In genomic region chr6:112364581-112364980, GRCm38 (mm10) we compare ENCODE assay signal across 9 mouse cellular contexts. TPM values are rescaled to one million over a fixed set of nuclear protein-coding genes. Genes with fewer than 3 reads are reported as not detected.
DNase-seq lines count a peak whose midpoint lies in the region; ATAC-seq and TF ChIP-seq lines count a peak whose summit lies in the region.
"Had no signal": no experiment of that assay in that cellular context is flagged by ENCODE, and none has a peak within 500 bp of the region (broad histone marks: within the 10 kb centered on the region; RNA-seq: fewer than 3 reads in every experiment).

No protein-coding gene starts in this region.

- 0 out of 2 replicates have a peak, but pooled peaks have one; percentile 39 for ATAC-seq in forebrain, embryonic 12.5 days (ENCODE audit: low FRiP score)
- no peak for ATAC-seq in forebrain, embryonic 11.5 days (replicated peaks; ENCODE audit: low FRiP score)
- ATAC-seq in liver, embryonic 14.5 days (ENCODE audit: insufficient read depth): no peak
- ATAC-seq in liver, embryonic 12.5 days: no peak
- no peak for ATAC-seq in stomach, postnatal 0 days (ENCODE audit: low FRiP score, low TSS enrichment)

- WGBS in forebrain, embryonic 12.5 days: 44% methylated on average over 2 of the region's 2 CpGs
- 47% methylated on average over 2 of the region's 2 CpGs for WGBS in forebrain, embryonic 11.5 days
- 15% methylated on average over 2 of the region's 2 CpGs for WGBS in liver, embryonic 14.5 days (ENCODE audit: insufficient replicate concordance)
- 26% methylated on average over 2 of the region's 2 CpGs for WGBS in liver, embryonic 12.5 days (ENCODE audit: insufficient replicate concordance)
- 43% methylated on average over 2 of the region's 2 CpGs for WGBS in stomach, postnatal 0 days

- no peak overlapping the region for H3K27ac ChIP-seq in forebrain, embryonic 12.5 days
- no peak overlapping the region for H3K27ac ChIP-seq in forebrain, embryonic 11.5 days (ENCODE audit: low read depth, low read length)
- no peak overlapping the region for H3K27ac ChIP-seq in liver, embryonic 14.5 days
- no peak overlapping the region for H3K27ac ChIP-seq in liver, embryonic 12.5 days
- H3K27ac ChIP-seq in stomach, postnatal 0 days (replicated peaks): no peak overlapping the region

- DNase-seq in forebrain, embryonic 11.5 days (ENCODE audit: low spot score): no peak
- DNase-seq in liver, embryonic 14.5 days (ENCODE audit: low read depth in 3 of 3, low spot score in 3 of 3): peak in 2 of 3 experiments; percentile 3 to 7
- peak; percentile 33 for DNase-seq in WW6 (ENCODE audit: low read depth, low spot score)
- DNase-seq in induced T-regulatory cell, adult 2 months (ENCODE audit: low read depth): peak; percentile 29
- no peak for DNase-seq in stomach, postnatal 0 days (ENCODE audit: low spot score)
- no peak for DNase-seq in spleen, adult 18-20 months

- no peak overlapping the region for H3K4me2 ChIP-seq in forebrain, embryonic 12.5 days
- H3K4me2 ChIP-seq in forebrain, embryonic 11.5 days (ENCODE audit: low read depth, low read length, severe bottlenecking): no peak overlapping the region
- no peak overlapping the region for H3K4me2 ChIP-seq in liver, embryonic 14.5 days (ENCODE audit: low read depth)
- H3K4me2 ChIP-seq in liver, embryonic 12.5 days: no peak overlapping the region
- H3K4me2 ChIP-seq in stomach, postnatal 0 days (replicated peaks; ENCODE audit: low read depth): no peak overlapping the region

- H3K4me3 ChIP-seq in forebrain, embryonic 12.5 days (replicated peaks): no peak overlapping the region
- H3K4me3 ChIP-seq in forebrain, embryonic 11.5 days (ENCODE audit: low read depth, low read length): no peak overlapping the region
- no peak overlapping the region for H3K4me3 ChIP-seq in liver, embryonic 14.5 days (ENCODE audit: insufficient read depth in 1 of 2, low read depth in 2 of 2, low read length in 2 of 2)
- no peak overlapping the region for H3K4me3 ChIP-seq in liver, embryonic 12.5 days
- no peak overlapping the region for H3K4me3 ChIP-seq in stomach, postnatal 0 days (ENCODE audit: low read depth, low read length)
- H3K4me3 ChIP-seq: myocyte had no signal

- no peaks in the 10 kb centered on the region for H3K36me3 ChIP-seq in forebrain, embryonic 12.5 days (replicated peaks)
- no peaks in the 10 kb centered on the region for H3K36me3 ChIP-seq in forebrain, embryonic 11.5 days (ENCODE audit: control insufficient read depth, insufficient read depth, low read length)
- H3K36me3 ChIP-seq in liver, embryonic 14.5 days (replicated peaks; ENCODE audit: control insufficient read depth, insufficient read depth, low read depth): no peaks in the 10 kb centered on the region
- no peaks in the 10 kb centered on the region for H3K36me3 ChIP-seq in liver, embryonic 12.5 days
- H3K36me3 ChIP-seq in stomach, postnatal 0 days (ENCODE audit: control insufficient read depth, insufficient read depth, low read length): no peaks in the 10 kb centered on the region

- H3K9me3 ChIP-seq in forebrain, embryonic 12.5 days: no peaks in the 10 kb centered on the region
- H3K9me3 ChIP-seq in forebrain, embryonic 11.5 days (ENCODE audit: control insufficient read depth, low read length): no peaks in the 10 kb centered on the region
- no peaks in the 10 kb centered on the region for H3K9me3 ChIP-seq in liver, embryonic 14.5 days (ENCODE audit: control insufficient read depth, low read length)
- no peaks in the 10 kb centered on the region for H3K9me3 ChIP-seq in liver, embryonic 12.5 days (replicated peaks)
- no peaks in the 10 kb centered on the region for H3K9me3 ChIP-seq in stomach, postnatal 0 days (ENCODE audit: control insufficient read depth, low read length)

- no peaks in the 10 kb centered on the region for H3K4me1 ChIP-seq in forebrain, embryonic 12.5 days
- H3K4me1 ChIP-seq in forebrain, embryonic 11.5 days (replicated peaks; ENCODE audit: control insufficient read depth, insufficient read depth, low read length): no peaks in the 10 kb centered on the region
- H3K4me1 ChIP-seq in liver, embryonic 14.5 days (replicated peaks; ENCODE audit: control insufficient read depth in 2 of 2, insufficient read depth in 2 of 2, low read length in 1 of 2): no peaks in the 10 kb centered on the region
- no peaks in the 10 kb centered on the region for H3K4me1 ChIP-seq in liver, embryonic 12.5 days
- H3K4me1 ChIP-seq in stomach, postnatal 0 days (replicated peaks; ENCODE audit: control insufficient read depth, insufficient read depth): no peaks in the 10 kb centered on the region

- H3K27me3 ChIP-seq in forebrain, embryonic 12.5 days: no peaks in the 10 kb centered on the region
- no peaks in the 10 kb centered on the region for H3K27me3 ChIP-seq in forebrain, embryonic 11.5 days (ENCODE audit: control insufficient read depth, insufficient read depth, low read length)
- H3K27me3 ChIP-seq in liver, embryonic 14.5 days (ENCODE audit: control insufficient read depth, insufficient read depth, low read length): no peaks in the 10 kb centered on the region
- no peaks in the 10 kb centered on the region; the same call in 1 of the 2 replicates for H3K27me3 ChIP-seq in liver, embryonic 12.5 days (replicated peaks)
- H3K27me3 ChIP-seq in stomach, postnatal 0 days (ENCODE audit: control insufficient read depth, insufficient read depth, low read length): no peaks in the 10 kb centered on the region

- no peak for TF ChIP-seq EP300 in liver, embryonic 14.5 days (IDR thresholded peaks at IDR 0.05; ENCODE audit: low read depth)
- no peak for TF ChIP-seq EP300 in stomach, postnatal 0 days (optimal IDR thresholded peaks at IDR 0.05)

- TF ChIP-seq CTCF in liver, embryonic 14.5 days (IDR thresholded peaks at IDR 0.05; ENCODE audit: low read depth): peak; percentile 30
- peak; percentile 72 for TF ChIP-seq CTCF in stomach, postnatal 0 days (IDR thresholded peaks at IDR 0.05; ENCODE audit: low read depth)

- H3K9ac ChIP-seq in forebrain, embryonic 12.5 days: no peak overlapping the region
- no peak overlapping the region for H3K9ac ChIP-seq in forebrain, embryonic 11.5 days (ENCODE audit: low read length)
- H3K9ac ChIP-seq in liver, embryonic 14.5 days (replicated peaks): no peak overlapping the region
- no peak overlapping the region for H3K9ac ChIP-seq in liver, embryonic 12.5 days
- no peak overlapping the region for H3K9ac ChIP-seq in stomach, postnatal 0 days (ENCODE audit: low read length)

RNA-seq across cellular contexts. Expression of gene Ssu2, which starts 23.2 kb away (rescaled TPM):
- polyA plus RNA-seq in forebrain, embryonic 12.5 days (2016; fragmentation: Nextera tagmentation; extraction: Ambion mirVana): 0.15 and 0.32 TPM in 2 replicates
- 0.33 TPM in 1 of 2 replicates, not detected in the other for polyA plus RNA-seq in forebrain, embryonic 11.5 days (2014; fragmentation: Nextera tagmentation; extraction: Ambion mirVana)
- polyA plus RNA-seq in liver, embryonic 14.5 days (2012; rRNA removed): 0.04 TPM in 1 of 2 replicates, not detected in the other
- not detected in 2 replicates for polyA plus RNA-seq in liver, embryonic 14.5 days (2014; fragmentation: Nextera tagmentation; extraction: Ambion mirVana)
- 0.08 TPM in 1 of 2 replicates, not detected in the other for polyA plus RNA-seq in liver, embryonic 12.5 days (2016; fragmentation: Nextera tagmentation; extraction: Ambion mirVana)
- 2.6 and 2.7 TPM in 2 replicates for polyA plus RNA-seq in stomach, postnatal 0 days (2015; fragmentation: Nextera tagmentation; extraction: Ambion mirVana)

Comparison
In these comparisons a context has a peak if more than half of its experiments do, and no peak if none do; other contexts are left out.
1. DNase-seq: peak in liver, embryonic 14.5 days (2 of 3), WW6 (single experiment) and induced T-regulatory cell, adult 2 months (single experiment); none in forebrain, embryonic 11.5 days (single experiment), stomach, postnatal 0 days (single experiment) and spleen, adult 18-20 months (0 of 2).